Mouse (Mus musculus): Measurements from ENCODE around the gene Slx4.

DNA sequence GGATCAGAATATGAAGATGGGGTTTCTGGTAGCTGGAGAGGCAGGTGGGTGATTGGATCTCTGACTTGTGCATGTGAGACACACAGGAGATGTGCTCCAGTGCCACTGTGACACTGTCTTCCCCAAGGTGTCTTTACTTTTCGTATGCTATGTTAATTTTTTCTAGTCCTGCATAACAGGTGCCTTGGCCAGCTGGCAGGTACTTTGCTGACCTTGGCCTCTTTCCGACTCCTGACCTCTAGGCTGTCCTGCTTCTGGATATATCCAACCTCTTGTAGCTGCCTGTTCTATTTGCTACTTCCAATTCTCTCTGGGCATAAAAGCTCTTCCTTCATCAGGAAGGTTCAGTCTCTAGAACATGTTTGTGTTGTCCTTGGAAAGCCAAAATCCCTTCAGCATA, 32.0 kb upstream of the Slx4 start:
- TF ChIP-seq CTCF (IDR thresholded peaks at IDR 0.05; ENCODE audit: extremely low read depth, insufficient read length, insufficient replicate concordance, low read depth, low read length) (no peak), POLR2A (IDR thresholded peaks at IDR 0.05; ENCODE audit: low read depth, low read length) (no peak)
